Mouse (Mus musculus): ENCODE results near the gene Gpr1. TPM values are rescaled to one million over a fixed set of nuclear protein-coding genes. Genes with fewer than 3 reads are reported as not detected.

Gpr1 gene
- polyA plus RNA-seq, 1 experiment from 2014 or later, result 0.72 TPM

GRCm38 (mm10) chr1:63239305-63239704 is 25.0 kb upstream of the Gpr1 start:
- H3K9ac ChIP-seq (ENCODE audit: low read length), result no peak overlapping the region
- DNase-seq (ENCODE audit: low spot score) (no peak), ATAC-seq (no peak)
- no peaks in the 10 kb centered on the region for H3K9me3 ChIP-seq (replicated peaks; ENCODE audit: control insufficient read depth, low read length)
- H3K27me3 ChIP-seq (replicated peaks; ENCODE audit: control insufficient read depth, insufficient read depth, low read length), result no peaks in the 10 kb centered on the region
- no peak overlapping the region for H3K4me2 ChIP-seq (ENCODE audit: low read length)
- no peak overlapping the region for H3K27ac ChIP-seq (ENCODE audit: low read depth, low read length)
- no peak overlapping the region for H3K4me3 ChIP-seq (ENCODE audit: low read depth, low read length)
- 0 out of 2 replicates have a peak, but pooled peaks cover 2% of the 10 kb centered on the region for H3K4me1 ChIP-seq (ENCODE audit: control insufficient read depth, insufficient read depth, low read length)
- H3K36me3 ChIP-seq (ENCODE audit: control insufficient read depth, insufficient read depth, low read length), result no peaks in the 10 kb centered on the region
- WGBS, result 60% methylated on average over 4 of the region's 4 CpGs

DNA sequence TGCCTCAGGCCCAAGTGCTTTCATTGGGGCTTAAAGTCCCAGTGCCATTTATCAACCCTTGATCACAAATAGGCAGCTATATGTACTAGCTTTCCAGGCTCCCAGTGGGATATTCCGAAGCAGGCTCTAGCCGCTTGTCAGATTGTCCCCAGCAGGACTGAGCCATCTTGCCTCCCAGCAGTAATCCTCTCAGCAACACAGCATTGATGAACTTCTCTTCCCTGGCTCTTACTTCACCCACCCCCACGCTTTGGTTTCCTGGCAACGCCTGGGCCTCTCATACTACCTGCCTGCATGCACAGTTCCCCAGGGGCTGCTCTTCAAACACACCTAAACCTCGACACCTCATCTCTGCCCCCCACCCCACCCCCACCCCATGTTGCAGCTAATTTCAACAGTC is 23.0 kb upstream of the Gpr1 start:
- Histone ChIP-seq H3K27me3 (replicated peaks; ENCODE audit: control insufficient read depth, insufficient read depth, low read length) (no peaks in the 10 kb centered on the region), H3K9ac (ENCODE audit: low read length) (no peak overlapping the region), H3K36me3 (ENCODE audit: control insufficient read depth, insufficient read depth, low read length) (no peaks in the 10 kb centered on the region), H3K4me1 (ENCODE audit: control insufficient read depth, insufficient read depth, low read length) (0 out of 2 replicates have a peak, but pooled peaks cover 2% of the 10 kb centered on the region), H3K27ac (ENCODE audit: low read depth, low read length) (no peak overlapping the region), H3K9me3 (replicated peaks; ENCODE audit: control insufficient read depth, low read length) (no peaks in the 10 kb centered on the region), H3K4me3 (ENCODE audit: low read depth, low read length) (no peak overlapping the region), H3K4me2 (ENCODE audit: low read length) (no peak overlapping the region)
- DNase-seq (ENCODE audit: low spot score) (no peak), ATAC-seq (no peak)
- 9% methylated on average over 5 of the region's 5 CpGs for WGBS

GRCm38 (mm10) chr1:63227241-63227640 is 12.9 kb upstream of the Gpr1 start:
- Histone ChIP-seq H3K27me3 (replicated peaks; ENCODE audit: control insufficient read depth, insufficient read depth, low read length) (no peaks in the 10 kb centered on the region), H3K4me2 (ENCODE audit: low read length) (no peak overlapping the region), H3K4me1 (ENCODE audit: control insufficient read depth, insufficient read depth, low read length) (no peaks in the 10 kb centered on the region), H3K27ac (ENCODE audit: low read depth, low read length) (no peak overlapping the region), H3K9ac (ENCODE audit: low read length) (no peak overlapping the region), H3K4me3 (ENCODE audit: low read depth, low read length) (no peak overlapping the region), H3K9me3 (replicated peaks; ENCODE audit: control insufficient read depth, low read length) (no peaks in the 10 kb centered on the region), H3K36me3 (ENCODE audit: control insufficient read depth, insufficient read depth, low read length) (no peaks in the 10 kb centered on the region)
- WGBS, result 80% methylated on average over 5 of the region's 5 CpGs
- ATAC-seq (no peak), DNase-seq (ENCODE audit: low spot score) (no peak)

DNA sequence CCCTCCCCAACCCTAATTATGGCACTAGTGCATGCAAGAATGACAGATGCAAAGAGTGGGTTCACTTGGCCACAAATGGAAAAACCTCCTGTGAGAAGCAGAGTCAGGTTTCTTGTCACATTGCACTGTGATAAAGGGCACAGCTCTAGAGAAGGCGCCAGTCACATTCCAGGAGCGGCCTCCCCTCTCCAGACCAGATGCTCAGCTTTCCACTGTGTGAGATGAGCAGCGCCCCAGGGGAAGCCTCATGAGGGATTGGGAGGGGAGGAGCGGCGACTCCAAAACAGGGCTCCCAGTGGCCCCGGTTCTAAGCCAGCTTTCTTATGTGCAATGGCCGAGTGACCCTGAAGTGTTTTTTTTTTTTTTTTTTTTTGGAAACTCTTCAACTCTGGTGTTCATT is 11.5 kb upstream of the Gpr1 start:
- Histone ChIP-seq H3K4me3 (ENCODE audit: low read depth, low read length) (no peak overlapping the region), H3K4me2 (ENCODE audit: low read length) (no peak overlapping the region), H3K9me3 (replicated peaks; ENCODE audit: control insufficient read depth, low read length) (no peaks in the 10 kb centered on the region), H3K27me3 (replicated peaks; ENCODE audit: control insufficient read depth, insufficient read depth, low read length) (no peaks in the 10 kb centered on the region), H3K36me3 (ENCODE audit: control insufficient read depth, insufficient read depth, low read length) (no peaks in the 10 kb centered on the region), H3K27ac (ENCODE audit: low read depth, low read length) (no peak overlapping the region), H3K4me1 (ENCODE audit: control insufficient read depth, insufficient read depth, low read length) (no peaks in the 10 kb centered on the region), H3K9ac (ENCODE audit: low read length) (no peak overlapping the region)
- ATAC-seq (no peak), DNase-seq (ENCODE audit: low spot score) (no peak)
- 12% methylated on average over 7 of the region's 7 CpGs for WGBS

DNA sequence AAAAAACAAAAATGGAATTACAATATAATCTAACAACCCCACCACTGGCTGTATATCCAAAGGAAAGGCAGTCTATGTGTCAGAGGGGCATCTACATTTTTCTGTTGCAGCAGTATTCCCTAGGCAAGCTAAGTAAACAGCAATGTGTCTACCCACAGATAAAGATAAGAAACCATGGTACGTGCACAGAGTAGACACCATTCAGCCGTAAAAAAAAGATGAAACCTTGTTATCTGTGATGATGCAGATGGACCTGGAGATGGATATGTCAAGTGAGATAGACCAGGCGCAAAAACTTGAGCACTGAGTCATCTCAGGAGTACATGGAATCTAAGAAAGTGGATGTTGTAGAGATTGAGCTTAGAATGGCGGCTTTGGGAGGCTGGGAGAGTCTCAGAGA is 10.7 kb upstream of the Gpr1 start:
- 91% methylated on average over 4 of the region's 4 CpGs for WGBS
- ATAC-seq, result no peak
- Histone ChIP-seq H3K9ac (ENCODE audit: low read length) (no peak overlapping the region), H3K9me3 (replicated peaks; ENCODE audit: control insufficient read depth, low read length) (no peaks in the 10 kb centered on the region), H3K27ac (ENCODE audit: low read depth, low read length) (no peak overlapping the region), H3K27me3 (replicated peaks; ENCODE audit: control insufficient read depth, insufficient read depth, low read length) (no peaks in the 10 kb centered on the region), H3K4me3 (ENCODE audit: low read depth, low read length) (no peak overlapping the region), H3K4me2 (ENCODE audit: low read length) (no peak overlapping the region), H3K4me1 (ENCODE audit: control insufficient read depth, insufficient read depth, low read length) (no peaks in the 10 kb centered on the region), H3K36me3 (ENCODE audit: control insufficient read depth, insufficient read depth, low read length) (no peaks in the 10 kb centered on the region)
- DNase-seq (ENCODE audit: low spot score), result no peak

DNA sequence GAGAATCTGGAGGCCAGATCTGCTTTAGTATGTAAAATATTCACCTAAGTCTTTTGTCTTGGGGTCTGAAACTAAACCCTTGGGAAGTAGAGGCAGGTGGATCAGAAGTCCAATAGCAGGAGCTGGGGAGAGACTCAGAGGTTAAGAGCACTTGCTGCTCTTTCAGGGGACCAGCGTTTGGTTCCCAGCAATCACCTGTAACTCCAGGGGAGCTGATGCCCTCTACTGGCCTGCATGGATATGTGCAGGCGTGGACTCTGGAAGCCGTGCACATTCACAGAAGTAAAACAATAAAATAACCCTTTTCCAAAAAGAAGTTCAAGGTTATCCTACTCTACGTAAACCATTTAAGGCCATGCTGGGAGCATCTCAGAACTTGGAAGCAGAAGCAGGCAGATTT is 4.9 kb upstream of the Gpr1 start:
- H3K9me3 ChIP-seq (replicated peaks; ENCODE audit: control insufficient read depth, low read length), result 0 out of 2 replicates have a peak, but pooled peaks cover 2% of the 10 kb centered on the region
- no peak for ATAC-seq

GRCm38 (mm10) chr1:63214631-63215030 is 288 bp upstream of the Gpr1 start:
- Histone ChIP-seq H3K4me2 (ENCODE audit: low read length) (no peak overlapping the region), H3K4me3 (ENCODE audit: low read depth, low read length) (no peak overlapping the region), H3K27me3 (replicated peaks; ENCODE audit: control insufficient read depth, insufficient read depth, low read length) (no peaks in the 10 kb centered on the region), H3K4me1 (ENCODE audit: control insufficient read depth, insufficient read depth, low read length) (0 out of 2 replicates have a peak, but pooled peaks cover 3% of the 10 kb centered on the region), H3K27ac (ENCODE audit: low read depth, low read length) (no peak overlapping the region), H3K9me3 (replicated peaks; ENCODE audit: control insufficient read depth, low read length) (0 out of 2 replicates have a peak, but pooled peaks cover 2% of the 10 kb centered on the region), H3K36me3 (ENCODE audit: control insufficient read depth, insufficient read depth, low read length) (no peaks in the 10 kb centered on the region), H3K9ac (ENCODE audit: low read length) (no peak overlapping the region)
- DNase-seq (ENCODE audit: low spot score), result no peak
- no peak for ATAC-seq
- 58% methylated on average over 7 of the region's 7 CpGs for WGBS

More for the DNA sequence above, 4.9 kb upstream of the Gpr1 start:
- Histone ChIP-seq H3K36me3 (ENCODE audit: control insufficient read depth, insufficient read depth, low read length) (no peaks in the 10 kb centered on the region), H3K27me3 (replicated peaks; ENCODE audit: control insufficient read depth, insufficient read depth, low read length) (no peaks in the 10 kb centered on the region), H3K4me1 (ENCODE audit: control insufficient read depth, insufficient read depth, low read length) (no peaks in the 10 kb centered on the region), H3K9ac (ENCODE audit: low read length) (no peak overlapping the region), H3K27ac (ENCODE audit: low read depth, low read length) (no peak overlapping the region), H3K4me3 (ENCODE audit: low read depth, low read length) (no peak overlapping the region), H3K4me2 (ENCODE audit: low read length) (no peak overlapping the region)
- no peak for DNase-seq (ENCODE audit: low spot score)
- WGBS, result 94% methylated on average over 4 of the region's 4 CpGs

GRCm38 (mm10) chr1:63213478-63214270 is 669 bp downstream of the Gpr1 start:
- DNase-seq (ENCODE audit: low spot score) (peak; percentile 29), ATAC-seq (peak; percentile 32; the same call in 1 of the 2 replicates)
- H3K4me2 ChIP-seq (ENCODE audit: low read length), result peak overlapping the region; percentile 41
- no peaks in the 10 kb centered on the region for H3K36me3 ChIP-seq (ENCODE audit: control insufficient read depth, insufficient read depth, low read length)
- peak overlapping the region; percentile 48 for H3K9ac ChIP-seq (ENCODE audit: low read length)
- 0 out of 2 replicates have a peak, but pooled peaks cover 3% of the 10 kb centered on the region for H3K4me1 ChIP-seq (ENCODE audit: control insufficient read depth, insufficient read depth, low read length)
- no peaks in the 10 kb centered on the region for H3K27me3 ChIP-seq (replicated peaks; ENCODE audit: control insufficient read depth, insufficient read depth, low read length)
- H3K4me3 ChIP-seq (ENCODE audit: low read depth, low read length), result peak overlapping the region; percentile 8; the same call in 1 of the 2 replicates
- no peak overlapping the region for H3K27ac ChIP-seq (ENCODE audit: low read depth, low read length)
- H3K9me3 ChIP-seq (replicated peaks; ENCODE audit: control insufficient read depth, low read length), result no peaks in the 10 kb centered on the region
- 12% methylated on average over 22 of the region's 22 CpGs for WGBS

DNA sequence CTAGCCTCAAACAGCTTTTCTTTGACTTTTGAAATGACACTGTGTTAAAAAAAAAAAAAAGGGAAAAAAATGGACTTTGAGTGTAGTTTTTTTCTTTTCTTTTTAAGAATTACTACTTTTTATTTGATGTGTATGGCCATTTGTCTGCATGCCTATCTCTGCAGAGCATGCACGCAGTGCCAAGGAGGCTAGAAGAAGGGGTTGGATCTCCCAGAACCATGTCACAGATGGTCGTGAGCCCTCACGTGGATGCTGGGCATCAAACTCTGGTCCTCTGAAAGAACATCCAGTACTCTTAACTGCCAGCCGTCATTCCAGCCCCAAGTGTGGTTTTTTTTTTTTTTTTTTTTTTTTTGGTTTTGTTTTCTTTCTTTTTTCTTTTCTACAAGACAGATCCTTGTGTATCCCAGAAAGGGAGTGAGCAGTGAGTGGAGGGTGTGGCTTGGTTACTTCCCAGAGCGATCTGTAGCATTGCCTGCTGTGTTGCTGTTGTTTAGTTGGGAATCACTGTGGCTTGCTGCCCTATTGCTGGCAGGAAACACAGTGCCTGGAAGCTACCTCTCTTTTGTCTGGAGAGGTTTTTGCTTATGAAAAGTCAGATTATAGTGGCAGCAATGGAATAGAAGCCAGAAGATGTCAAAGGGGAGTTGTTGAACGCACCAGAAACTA is 4.3 kb downstream of the Gpr1 start:
- no peak overlapping the region for H3K4me3 ChIP-seq (ENCODE audit: low read depth, low read length)
- ATAC-seq (no peak), DNase-seq (ENCODE audit: low spot score) (no peak)
- H3K9me3 ChIP-seq (replicated peaks; ENCODE audit: control insufficient read depth, low read length), result no peaks in the 10 kb centered on the region
- 14% methylated on average over 6 of the region's 6 CpGs for WGBS
- 0 out of 2 replicates have a peak, but pooled peaks cover 3% of the 10 kb centered on the region for H3K4me1 ChIP-seq (ENCODE audit: control insufficient read depth, insufficient read depth, low read length)
- H3K36me3 ChIP-seq (ENCODE audit: control insufficient read depth, insufficient read depth, low read length), result no peaks in the 10 kb centered on the region
- no peaks in the 10 kb centered on the region for H3K27me3 ChIP-seq (replicated peaks; ENCODE audit: control insufficient read depth, insufficient read depth, low read length)
- H3K4me2 ChIP-seq (ENCODE audit: low read length), result no peak overlapping the region
- no peak overlapping the region for H3K9ac ChIP-seq (ENCODE audit: low read length)
- H3K27ac ChIP-seq (ENCODE audit: low read depth, low read length), result no peak overlapping the region

Measured in forebrain, embryonic 14.5 days (tissue).